Mouse (Mus musculus): ENCODE data around the gene Snrpa. TPM values are rescaled to one million over a fixed set of nuclear protein-coding genes. Genes with fewer than 3 reads are reported as not detected.

The Snrpa gene
- total RNA-seq, 1 experiment from 2014 or later = 88.3 TPM

GRCm38 (mm10) chr7:27203730-27204449, 7.8 kb upstream of the Snrpa start:
- no peak for DNase-seq

GRCm38 (mm10) chr7:27198779-27199178, 2.7 kb upstream of the Snrpa start:
- DNase-seq = no peak

- no peak for DNase-seq
Measured at GRCm38 (mm10) chr7:27198355-27198754, 2.3 kb upstream of the Snrpa start.

GRCm38 (mm10) chr7:27197634-27198033, 1.6 kb upstream of the Snrpa start:
- peak; percentile 34 for DNase-seq

GRCm38 (mm10) chr7:27197136-27197535, 1.1 kb upstream of the Snrpa start:
- no peak for DNase-seq

- DNase-seq = no peak
Measured at GRCm38 (mm10) chr7:27193731-27194130, 2.3 kb downstream of the Snrpa start.

GRCm38 (mm10) chr7:27192434-27192833, 3.6 kb downstream of the Snrpa start:
- DNase-seq = no peak

- peak; percentile 36 for DNase-seq
Measured at GRCm38 (mm10) chr7:27189271-27189931, 6.7 kb downstream of the Snrpa start.

- no peak for DNase-seq
Measured at GRCm38 (mm10) chr7:27185986-27186385, 10.1 kb downstream of the Snrpa start.

- peak; percentile 45 for DNase-seq
Measured at GRCm38 (mm10) chr7:27184964-27185363, 11.1 kb downstream of the Snrpa start.

GRCm38 (mm10) chr7:27182498-27182897, 13.6 kb downstream of the Snrpa start:
- DNase-seq = no peak

GRCm38 (mm10) chr7:27180837-27181695, 15.0 kb downstream of the Snrpa start, which contains the start of the genes Gm21983 and Mia:
TSS of gene Gm21983 (minus strand) at chr7:27181086.
TSS of gene Mia (minus strand) at chr7:27181157.
- no peak for DNase-seq

GRCm38 (mm10) chr7:27180036-27180435, 16.0 kb downstream of the Snrpa start:
- peak; percentile 63 for DNase-seq

- DNase-seq = no peak
Measured at GRCm38 (mm10) chr7:27179217-27179918, 16.7 kb downstream of the Snrpa start.

GRCm38 (mm10) chr7:27178324-27179216, 17.5 kb downstream of the Snrpa start, which contains the start of gene Rab4b:
TSS of gene Rab4b (minus strand) at chr7:27178896.
- peak; percentile 99 for DNase-seq

GRCm38 (mm10) chr7:27177942-27178323, 18.1 kb downstream of the Snrpa start:
- no peak for DNase-seq

GRCm38 (mm10) chr7:27174896-27175295, 21.2 kb downstream of the Snrpa start:
- DNase-seq = no peak

- DNase-seq = no peak
Measured at GRCm38 (mm10) chr7:27174496-27174895, 21.6 kb downstream of the Snrpa start.

GRCm38 (mm10) chr7:27170981-27171380, 25.1 kb downstream of the Snrpa start:
- no peak for DNase-seq

- DNase-seq = no peak
Measured at GRCm38 (mm10) chr7:27168371-27168770, 27.7 kb downstream of the Snrpa start.

Measured in adrenal gland, postnatal 14 days (tissue).